Mouse (Mus musculus) lung, postnatal 10 days (tissue): ENCODE measurements at regions not wholly inside any gene's neighbourhood (a gene's known extent, or its start where the extent isn't known, plus 50 kb on each side); places are given as distances from the start of the nearest gene placed in this dataset.

Experiments
- DNase-seq: peaks from one replicate; pipeline ENCODE4 v3.0.0; 2021

DNA sequence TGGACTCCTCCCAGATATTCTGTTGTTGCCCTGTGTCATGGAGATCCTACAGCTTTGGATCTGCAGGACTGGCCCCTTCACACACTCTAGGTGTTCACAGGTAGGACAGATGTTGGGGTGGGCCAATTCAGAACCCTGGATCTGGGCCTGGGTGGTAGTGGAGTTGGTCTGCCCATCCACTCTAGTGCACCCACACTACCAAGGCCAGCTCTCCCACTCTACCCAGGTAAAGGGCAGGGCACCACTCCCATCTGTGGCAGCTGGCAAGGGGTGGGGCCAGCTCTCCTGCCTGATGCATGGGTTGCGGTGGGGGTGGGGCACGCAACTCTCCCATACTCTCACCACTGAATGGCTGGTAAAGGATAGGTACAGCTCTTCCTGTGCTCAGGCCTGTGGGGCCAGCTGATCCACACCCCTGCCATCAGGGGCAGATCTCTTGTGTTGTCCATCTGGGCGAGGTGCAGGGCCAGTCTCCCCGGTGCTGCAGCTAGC, 76.5 kb downstream of the Gja1 start:
- DNase-seq = no peak

DNA sequence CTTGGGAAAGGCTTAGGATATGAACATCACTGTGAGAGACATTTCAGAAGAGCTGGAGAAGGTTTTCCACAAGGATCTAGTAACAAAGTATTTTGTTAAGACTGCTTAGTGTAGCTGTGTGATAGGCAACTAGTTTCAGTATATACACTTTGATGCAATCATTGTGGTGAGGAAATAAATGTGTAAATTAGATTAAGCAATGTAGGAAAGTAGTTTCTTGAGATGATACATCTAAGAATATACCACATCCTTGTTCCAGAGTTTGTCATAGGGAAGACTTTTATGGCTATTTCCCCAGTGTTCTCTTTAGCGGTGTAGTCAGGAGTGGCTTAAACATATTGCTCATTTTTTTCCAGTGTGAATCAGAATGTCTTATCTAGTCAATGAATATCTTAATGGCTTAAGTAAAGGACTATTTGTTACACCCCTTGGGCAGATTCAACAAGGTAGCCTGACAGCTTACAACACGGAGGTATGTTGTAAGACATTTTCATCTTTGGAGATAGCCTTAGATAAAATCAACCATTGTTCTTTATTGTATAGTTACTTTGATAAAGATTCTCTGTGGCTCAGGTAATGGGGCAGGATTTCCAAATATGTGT, 78.8 kb downstream of the Gja1 start:
- no peak for DNase-seq

DNA sequence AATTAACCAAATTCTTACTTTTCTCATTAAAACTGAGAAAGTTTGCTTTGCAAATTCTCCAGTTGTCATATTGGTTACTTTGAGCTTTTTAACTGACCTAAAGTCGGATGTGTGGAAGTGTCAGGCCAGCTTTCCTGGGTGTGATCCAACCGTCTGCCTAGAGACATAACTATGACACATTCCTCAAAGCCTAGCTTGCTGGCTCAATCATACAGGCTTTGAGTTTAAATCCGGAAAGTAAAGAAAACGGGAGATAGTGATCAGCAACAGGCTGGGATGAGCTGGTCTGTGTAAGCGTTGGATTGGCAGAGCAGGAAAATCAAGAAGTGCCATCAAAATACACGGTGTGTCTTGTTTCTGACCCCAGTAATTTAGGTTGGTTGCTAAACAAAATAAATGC, 91.4 kb downstream of the Gja1 start:
- peak; percentile 38 for DNase-seq

DNA sequence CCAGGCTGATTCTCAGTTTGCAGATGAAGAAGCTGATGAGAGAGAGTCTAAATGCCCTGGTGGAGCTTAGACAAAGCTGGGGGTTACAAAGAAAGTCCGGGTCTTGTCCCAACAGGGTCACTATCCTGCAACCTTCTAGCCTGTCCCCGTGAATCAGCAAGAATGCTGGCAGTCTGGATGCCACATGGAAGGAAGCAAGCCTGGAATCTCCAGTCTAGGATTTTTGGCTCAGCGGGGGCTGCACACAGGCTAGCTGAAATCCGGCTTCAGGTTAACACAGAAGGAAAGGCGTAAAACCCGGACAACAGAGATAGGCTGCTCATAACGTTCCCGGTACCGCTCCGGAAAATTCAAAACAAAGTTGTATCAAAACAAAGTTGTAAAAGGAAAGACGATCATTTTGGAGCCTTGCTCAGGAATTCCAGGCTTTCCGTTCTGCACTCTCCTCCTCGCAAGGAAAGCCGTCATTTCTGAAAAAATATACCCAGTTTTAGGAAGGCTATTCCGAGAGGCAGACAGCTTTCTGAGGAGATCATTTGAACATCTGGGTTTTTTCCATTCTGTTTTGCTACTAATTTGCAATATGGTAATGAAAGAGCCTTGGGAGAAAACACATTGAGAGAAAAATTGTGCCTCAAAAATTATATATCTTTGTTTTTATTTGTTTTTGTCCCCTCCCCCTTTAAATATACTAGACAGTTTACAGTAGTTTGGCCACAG, 92.0 kb downstream of the Gja1 start:
- DNase-seq = peak; percentile 28

DNA sequence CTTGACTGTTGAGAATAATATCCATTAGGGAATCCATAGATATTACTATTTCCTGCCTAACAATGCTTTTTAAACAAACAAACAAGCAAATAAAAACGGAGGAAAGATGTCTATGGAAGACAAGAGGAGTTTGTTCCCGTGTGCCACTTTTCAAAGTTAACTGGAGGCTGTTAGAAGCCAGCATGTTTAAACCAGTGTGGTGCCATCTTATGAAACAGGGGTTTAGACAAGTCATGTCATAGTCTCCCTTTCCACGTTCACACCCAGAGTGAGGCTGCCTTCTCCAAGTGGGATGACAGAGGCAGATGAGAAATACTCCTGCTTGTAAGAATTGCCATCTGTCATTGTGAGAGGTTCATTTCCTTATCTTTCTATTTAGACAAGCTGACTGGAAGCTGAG, 92.8 kb downstream of the Gja1 start:
- DNase-seq = no peak

DNA sequence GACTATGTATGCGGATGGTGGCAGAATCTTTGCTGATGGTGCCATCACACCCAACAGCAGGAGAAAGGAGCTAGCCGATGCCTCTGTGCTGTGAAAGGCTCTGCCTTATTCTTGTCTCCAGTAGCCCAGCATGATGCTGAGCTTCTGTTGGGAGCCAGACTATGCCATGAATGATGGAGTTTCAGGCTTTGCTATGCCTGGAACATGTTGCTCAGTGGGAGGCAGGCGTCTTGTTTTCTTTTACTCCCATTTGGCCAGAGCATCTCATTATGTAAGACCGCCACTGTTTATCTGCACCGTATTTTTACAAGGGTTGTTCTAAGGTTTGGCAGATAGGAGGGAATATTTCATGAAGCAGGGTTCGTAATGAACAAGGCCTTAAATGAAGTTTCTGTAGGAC, 97.8 kb downstream of the Gja1 start:
- DNase-seq = no peak

DNA sequence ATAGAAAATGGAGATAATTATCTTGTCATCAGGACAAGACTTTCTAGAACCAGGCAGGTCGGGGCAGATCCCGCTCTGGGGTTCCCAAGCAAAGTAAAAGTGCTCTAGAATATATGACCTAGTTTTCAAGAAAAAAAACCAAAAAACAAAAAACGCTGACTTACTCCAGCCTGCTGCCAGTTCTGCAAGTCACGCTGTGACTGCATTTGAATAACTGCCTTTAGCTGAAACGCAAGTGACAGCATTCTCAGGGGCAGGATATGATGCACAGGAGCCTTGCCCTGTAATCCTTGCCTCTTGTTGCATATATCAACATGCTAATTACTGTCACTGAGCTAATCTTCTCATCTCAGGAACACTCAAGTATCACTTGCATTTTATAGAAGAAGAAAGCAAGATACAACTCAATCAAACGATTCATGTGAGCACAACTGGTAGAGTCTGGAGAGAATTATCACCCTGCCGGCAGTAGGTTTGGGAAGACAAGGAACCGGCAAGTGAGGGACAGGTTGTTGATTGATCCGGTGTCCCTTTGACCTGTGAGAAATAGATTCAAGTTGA, 105.1 kb downstream of the Gja1 start:
- no peak for DNase-seq

DNA sequence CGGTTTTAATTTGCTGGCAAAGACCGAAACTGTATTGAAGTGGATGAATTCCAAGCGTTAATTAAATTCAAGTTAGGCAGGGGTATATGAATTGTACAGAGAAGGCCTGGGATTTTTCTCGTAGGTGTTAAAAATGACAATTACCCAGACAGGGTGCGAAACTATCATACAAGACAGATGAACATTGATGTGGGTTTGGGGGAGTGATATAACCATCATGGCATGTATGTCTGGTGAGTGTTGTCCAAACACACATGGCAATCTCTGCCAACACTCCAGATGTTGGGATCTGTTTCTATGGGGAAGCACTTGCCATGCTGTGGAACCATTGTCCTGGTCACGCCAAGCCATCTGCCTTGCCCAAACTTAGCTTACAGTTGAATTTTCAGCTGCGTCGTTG, 107.8 kb downstream of the Gja1 start:
- no peak for DNase-seq

DNA sequence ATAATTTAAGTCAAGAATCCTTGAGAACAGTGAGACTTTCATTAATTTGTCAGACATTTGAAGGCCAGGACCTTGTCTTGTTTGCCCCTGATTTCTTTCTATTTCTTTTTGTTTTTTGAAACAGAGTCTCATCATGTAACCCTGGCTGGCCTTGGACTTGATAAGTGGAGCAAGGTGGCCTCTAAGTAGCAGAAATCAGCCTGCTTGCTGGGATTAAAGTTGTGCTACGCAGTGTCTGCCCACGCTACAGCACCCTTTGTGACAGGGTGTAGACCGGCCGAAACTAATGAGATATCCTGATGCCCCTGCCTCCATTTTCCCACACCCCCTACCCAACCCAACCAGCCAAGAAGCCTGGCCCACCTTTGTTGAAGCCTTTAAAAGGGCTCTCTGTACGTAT, 108.6 kb downstream of the Gja1 start:
- no peak for DNase-seq

DNA sequence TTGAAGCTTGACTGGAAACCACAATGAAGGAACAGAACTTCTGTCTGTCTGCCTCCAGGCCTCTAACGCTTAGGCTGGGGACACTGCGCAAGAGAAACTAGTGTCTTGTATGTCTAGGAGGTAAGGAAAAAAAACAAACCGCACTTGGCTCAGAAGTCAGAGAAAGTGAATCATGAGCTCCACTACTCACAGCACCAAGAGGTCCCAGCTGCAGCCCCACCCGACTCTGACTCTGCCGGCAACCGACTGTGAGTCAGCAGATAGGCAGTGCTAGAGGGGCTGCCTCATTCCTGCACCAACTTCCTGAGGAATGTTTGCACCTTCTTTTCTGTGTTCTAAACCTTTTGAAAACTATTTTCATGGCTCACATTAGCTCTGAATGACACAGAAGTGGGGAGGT, 109.5 kb downstream of the Gja1 start:
- DNase-seq = peak; percentile 22

DNA sequence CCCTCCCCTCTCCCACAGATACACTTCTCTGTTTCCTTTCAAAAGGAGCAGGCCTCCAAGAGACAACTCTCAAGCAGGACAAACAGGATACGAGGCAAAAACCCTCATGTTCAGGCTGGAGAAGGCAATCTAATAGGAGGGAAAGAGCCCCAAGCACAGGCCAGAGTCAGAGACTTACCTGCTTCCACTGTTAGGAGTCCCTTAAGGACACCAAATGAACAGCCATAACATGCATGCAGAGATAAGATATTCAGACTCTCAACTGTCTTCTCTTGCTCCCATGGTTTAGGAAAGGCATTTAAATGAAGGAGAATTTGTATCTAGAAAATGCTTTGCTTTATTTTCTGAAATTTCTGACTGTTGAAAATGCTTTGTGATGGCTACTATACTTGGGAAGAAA, 116.3 kb downstream of the Gja1 start:
- DNase-seq = no peak

DNA sequence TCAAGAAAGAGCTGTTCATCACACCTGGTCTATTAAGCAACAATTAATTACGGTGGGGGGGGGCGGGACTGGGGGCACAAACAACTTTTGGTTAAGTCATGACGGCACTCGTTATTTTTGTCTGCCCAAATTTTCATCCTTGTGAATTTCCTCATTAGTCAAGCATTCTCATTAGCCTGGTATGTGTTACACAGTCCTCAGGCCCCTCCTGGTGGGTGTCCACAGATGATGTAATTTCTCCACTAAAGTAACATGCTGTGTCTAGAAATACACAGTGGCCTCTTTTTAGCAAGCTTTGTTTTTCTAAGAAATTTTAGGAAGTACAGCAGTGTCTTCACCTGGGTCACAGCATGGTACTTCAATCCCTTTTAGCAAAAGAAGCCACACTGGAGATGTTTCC, 118.2 kb downstream of the Gja1 start:
- no peak for DNase-seq

DNA sequence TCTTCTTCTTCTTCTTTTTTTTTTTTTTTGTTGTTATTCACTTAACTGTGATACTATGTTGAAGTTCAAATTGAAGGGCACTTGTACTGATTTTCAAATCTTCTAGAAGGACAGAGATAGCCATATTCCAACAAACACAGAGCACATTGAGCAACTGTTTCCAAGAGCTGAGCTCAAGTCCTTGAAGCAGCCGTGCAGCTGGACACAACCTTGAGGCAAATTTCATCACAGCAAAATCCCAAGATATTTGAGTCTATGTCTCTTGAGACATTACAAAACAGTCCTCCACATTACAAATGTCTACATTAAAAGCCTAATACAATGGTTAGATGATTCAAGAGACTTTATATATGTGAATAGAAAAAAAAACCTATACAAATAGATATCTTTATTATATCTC, 141.9 kb downstream of the Gja1 start:
- DNase-seq = no peak

DNA sequence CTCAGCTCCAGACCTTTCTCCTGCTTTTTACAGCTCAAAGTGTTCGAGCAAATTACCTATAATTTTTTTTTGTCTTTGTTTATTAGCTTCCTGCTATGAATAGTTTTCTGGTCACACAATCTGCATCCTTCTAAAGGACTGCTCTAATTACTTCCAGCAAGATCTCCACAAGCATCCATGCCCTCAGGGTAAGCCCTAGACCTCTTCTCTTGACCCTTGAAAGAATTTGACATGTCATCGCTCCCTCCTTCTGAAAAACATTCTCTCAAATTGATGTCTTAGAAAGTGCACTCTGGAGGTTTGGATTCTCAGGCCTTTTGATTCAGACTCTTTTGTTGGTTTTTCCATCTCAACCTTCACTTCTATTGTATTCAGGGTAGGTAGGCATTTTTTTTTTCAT, 148.7 kb downstream of the Gja1 start:
- DNase-seq = no peak

DNA sequence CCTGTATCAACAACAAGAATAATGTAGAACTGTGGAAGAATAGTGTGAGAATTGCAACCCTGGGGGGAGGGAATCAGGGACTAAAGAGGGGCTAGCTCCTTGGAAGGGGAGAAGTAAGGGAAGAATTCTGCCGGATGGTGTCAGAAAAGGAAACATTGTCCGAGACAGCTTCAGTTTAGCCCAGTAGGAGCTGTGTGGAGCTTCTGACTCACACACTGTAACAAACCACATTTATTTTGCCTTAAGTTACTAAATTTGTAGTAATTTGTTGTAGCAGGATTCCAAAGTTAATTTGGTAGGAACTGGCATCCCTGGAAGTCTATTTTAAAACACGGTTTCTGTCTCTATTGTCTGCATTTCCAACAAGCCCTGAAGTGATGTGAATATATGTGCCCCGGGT, 160.0 kb downstream of the Gja1 start:
- no peak for DNase-seq

DNA sequence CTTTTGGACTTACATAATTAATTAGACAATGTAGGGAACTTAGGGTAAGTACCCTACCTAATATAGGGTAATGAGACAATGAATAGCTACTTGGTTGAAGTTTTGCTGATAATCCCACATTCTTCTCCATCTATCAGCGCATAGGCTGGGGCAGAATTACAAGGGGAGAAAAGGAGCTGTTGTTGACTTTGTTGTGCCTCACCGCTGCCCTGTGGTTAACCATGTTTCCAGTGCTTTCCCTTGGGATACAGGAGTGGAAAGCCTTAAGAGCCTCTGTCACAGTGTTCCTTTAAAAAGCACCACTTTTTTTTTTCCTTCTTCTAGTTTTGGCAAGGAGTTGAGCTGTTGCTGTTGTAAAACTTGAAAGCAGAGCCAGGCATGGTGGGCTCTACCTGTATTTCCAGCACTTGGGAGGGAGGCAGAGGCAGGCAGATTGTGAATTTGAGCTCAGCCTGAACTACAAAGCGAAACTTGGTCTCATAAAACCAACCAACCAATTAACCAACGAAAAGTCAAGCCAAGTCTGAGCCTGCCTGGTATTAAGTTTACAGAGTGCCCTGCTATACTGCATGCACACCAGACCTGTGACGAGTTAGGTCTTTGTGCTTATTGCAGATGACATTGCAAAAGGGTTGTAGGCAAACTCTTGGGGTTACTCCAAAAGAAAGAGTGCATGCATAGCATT, 162.8 kb downstream of the Gja1 start:
- no peak for DNase-seq

DNA sequence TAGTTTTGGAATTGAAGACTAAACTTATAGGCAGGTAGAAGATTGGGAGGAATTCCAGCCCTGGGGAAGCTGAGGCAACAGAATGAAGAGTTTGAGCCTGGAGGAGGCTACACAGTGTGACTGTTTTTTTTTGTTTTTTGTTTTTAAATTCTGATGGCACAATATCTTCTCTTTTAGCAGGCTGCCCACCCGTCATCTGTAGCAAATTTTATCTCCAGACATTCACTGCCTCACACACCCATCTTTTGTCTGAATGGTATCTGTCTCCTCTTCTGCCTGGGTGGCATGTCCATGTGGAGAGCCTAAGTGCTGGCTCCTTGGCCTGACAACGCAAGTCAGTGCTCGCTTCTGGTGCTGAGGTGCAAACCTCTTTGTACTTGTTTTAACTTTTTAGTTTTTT, 165.0 kb downstream of the Gja1 start:
- no peak for DNase-seq

DNA sequence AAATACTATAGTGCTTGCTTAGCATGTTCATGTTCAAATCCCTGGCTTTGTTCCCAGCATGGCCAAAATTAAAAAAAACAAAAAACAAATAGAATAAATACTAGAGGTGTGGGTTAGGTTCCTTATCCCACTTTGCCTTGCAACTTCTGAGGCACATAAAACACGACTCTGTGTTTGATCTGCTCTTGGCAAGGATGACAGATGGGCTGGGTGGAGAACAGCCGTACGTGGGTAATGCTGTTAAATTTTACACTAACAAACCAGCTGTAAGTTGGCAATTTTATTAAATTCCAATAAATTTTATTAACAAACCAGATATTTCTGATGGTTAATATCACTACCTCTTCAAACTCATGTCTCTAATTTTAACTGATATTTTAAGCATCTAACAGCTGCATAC, 168.9 kb downstream of the Gja1 start:
- no peak for DNase-seq

DNA sequence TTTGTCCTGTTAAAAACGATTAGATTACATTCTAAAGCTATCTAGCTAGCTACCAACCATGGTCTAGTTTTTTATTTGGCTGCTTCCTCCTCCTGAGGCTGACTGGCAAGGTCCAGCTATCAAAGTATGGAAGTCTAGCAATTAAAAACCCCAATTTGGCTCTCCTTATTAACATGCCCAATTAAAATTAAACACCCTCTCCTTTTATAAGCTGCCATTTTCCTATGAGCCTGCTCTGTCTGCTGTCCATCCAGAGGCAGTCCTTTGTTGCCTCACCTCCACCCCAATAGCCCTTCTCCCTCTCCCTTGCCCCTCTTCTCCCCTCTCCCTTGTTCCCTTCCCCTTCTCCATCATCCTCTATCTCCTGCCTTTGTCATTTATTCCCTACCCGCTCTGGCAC, 169.7 kb downstream of the Gja1 start:
- no peak for DNase-seq

DNA sequence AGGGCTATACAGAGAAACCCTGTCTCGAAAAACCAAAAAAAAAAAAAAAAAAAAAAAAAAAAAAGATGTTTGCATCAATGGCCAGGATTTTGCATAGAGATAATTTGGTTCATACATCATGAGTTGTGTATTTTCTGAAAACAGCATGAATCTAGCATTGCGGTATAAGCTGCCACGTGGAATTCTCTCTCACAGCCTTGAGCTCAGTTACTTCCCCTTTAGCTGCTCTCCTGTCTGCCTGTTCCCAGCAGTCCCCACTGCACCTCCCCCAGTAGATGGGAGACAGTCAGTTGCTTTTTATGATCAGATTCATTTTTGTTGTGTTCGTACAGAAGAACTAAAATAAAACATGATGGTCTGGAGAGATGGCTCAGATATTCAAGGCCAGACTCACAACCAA, 170.7 kb downstream of the Gja1 start:
- no peak for DNase-seq

DNA sequence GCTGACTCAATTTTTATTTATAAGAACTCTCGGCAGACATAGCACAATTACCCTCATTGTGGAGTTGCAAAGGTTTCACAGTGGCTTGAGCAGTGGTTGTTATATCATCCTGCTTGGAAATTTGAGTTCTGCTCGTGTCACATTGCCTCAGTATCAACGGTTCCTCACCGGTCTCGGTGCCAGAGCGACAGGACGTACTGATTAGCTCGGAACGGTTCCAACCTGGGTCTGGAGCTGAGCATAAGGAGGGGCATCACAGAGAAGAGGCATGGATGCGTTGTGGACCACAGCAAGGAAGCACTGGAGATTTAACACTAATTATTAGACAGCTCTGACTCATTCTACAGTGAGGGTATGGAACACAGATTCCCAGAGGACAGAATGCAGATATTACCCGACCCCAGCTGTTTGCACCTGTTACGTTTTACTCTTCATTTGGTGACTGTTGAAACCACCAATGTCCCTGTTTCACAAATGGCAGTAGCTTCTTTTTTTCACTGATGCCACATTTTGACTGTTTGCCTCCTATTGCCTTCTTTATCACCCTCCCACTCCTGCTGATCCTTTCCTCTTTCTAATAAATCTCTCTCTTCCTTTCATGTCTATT, 189.8 kb downstream of the Gja1 start:
- DNase-seq = no peak

DNA sequence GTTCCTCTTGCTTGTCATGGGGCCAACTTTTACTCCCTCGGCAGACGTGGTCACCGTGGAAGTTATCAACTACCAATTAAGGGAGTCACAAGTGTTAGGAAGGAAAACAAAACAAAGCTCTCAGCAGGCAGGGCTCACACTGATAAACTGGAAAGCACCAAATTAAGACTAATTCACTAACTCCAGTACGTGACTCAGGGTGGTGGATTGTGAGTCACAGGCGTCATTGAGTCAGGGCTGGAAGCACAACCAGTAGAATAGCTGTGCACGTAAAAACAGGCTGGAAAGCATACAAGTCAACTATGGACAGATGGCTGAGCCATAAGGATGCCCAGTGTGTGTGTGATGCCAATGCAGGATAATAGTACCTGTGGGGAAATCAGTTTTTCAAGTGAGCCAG, 204.9 kb downstream of the Gja1 start:
- DNase-seq = no peak

DNA sequence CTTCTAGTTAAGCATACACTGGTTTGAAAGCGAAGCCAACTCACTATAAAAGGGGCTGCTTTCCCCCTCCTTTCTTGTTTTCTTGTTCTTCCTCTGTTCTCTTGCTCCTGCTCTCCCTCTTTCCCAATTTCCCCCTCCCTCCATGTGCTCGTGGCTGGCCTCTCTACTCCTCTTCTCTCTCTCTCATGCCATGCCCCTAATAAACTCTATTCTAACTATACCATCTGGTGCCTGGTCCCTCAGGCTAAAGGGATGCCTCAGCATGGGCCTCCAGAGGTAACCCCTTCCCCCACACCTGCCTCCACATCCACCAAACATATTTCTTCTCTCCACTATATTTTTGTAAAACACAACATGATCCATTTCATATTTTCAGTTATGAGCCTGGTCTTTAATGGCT, 210.1 kb downstream of the Gja1 start:
- DNase-seq = no peak

DNA sequence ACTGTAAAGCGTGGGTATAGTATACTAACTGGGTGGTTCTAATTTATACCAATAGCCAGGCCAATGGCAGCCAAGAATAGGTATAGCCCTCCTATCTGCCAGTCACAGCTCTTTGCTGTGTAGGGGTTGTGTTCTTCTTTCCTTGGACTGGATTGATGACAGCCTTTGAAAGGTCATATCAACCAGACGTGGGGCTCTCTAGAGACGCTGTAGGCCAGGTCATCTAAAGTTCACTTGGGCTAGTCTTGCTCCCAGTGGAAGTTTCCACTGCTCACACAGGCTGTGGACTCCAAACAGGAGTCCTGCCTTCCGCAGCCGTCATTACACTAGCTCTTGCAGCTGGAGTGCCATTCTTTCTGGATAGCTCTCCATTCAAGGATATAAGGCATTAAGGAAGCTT, 220.3 kb downstream of the Gja1 start:
- no peak for DNase-seq
